Mouse (Mus musculus) midbrain, embryonic 11.5 days (tissue): Measurements from ENCODE around the gene Adgrg5. TPM values are rescaled to one million over a fixed set of nuclear protein-coding genes. Genes with fewer than 3 reads are reported as not detected.

ENCODE experiments used
- ATAC-seq: fragments of 200-750 bp; cut with Nextera tagmentation; 2 replicates; pipeline ENCODE4 v1.8.0; 2017; ENCODE audit warnings: moderate TSS enrichment, moderate library complexity; ENCODE audit not compliant: low FRiP score
- DNase-seq: peaks from one replicate; pipeline ENCODE4 v3.0.0; 2015; ENCODE audit warnings: low spot score; ENCODE audit errors: missing footprints
- H3K27ac ChIP-seq: fragments of 300-500 bp; sonication (generic); 2 replicates; pipeline ENCODE4 v1.5.1; 2014; ENCODE audit warnings: low read depth, low read length
- H3K27me3 ChIP-seq: fragments of 300-500 bp; sonication (generic); 2 replicates; pipeline ENCODE4 v1.6.1; 2014; ENCODE audit warnings: mild to moderate bottlenecking, low read length, moderate library complexity, mixed read lengths; ENCODE audit not compliant: control insufficient read depth, insufficient read depth
- H3K36me3 ChIP-seq: fragments of 300-500 bp; sonication (generic); 2 replicates; pipeline ENCODE4 v1.6.1; 2014; ENCODE audit warnings: mild to moderate bottlenecking, low read length, moderate library complexity, mixed read lengths; ENCODE audit not compliant: control insufficient read depth, insufficient read depth
- H3K4me1 ChIP-seq: fragments of 300-500 bp; sonication (generic); 2 replicates; pipeline ENCODE4 v1.6.1; 2014; ENCODE audit warnings: low read length; ENCODE audit not compliant: control insufficient read depth, insufficient read depth
- H3K4me2 ChIP-seq: fragments of 300-500 bp; sonication (generic); 2 replicates; pipeline ENCODE4 v1.6.1; 2014; ENCODE audit warnings: mild to moderate bottlenecking, moderate library complexity
- H3K4me3 ChIP-seq: fragments of 300-500 bp; sonication (generic); 2 replicates; pipeline ENCODE4 v1.5.1; 2014; ENCODE audit warnings: low read depth, low read length
- H3K9ac ChIP-seq: fragments of 300-500 bp; sonication (generic); 2 replicates; pipeline ENCODE4 v1.6.1; 2014; ENCODE audit warnings: low read length
- H3K9me3 ChIP-seq: fragments of 300-500 bp; sonication (generic); 2 replicates; pipeline ENCODE4 v1.6.1; 2016; ENCODE audit warnings: low read length; ENCODE audit not compliant: control insufficient read depth
- WGBS: fragments of 180-500 bp; shearing (Covaris S2); extraction: QIAGEN DNeasy Blood & Tissue Kit; methylation state at CpG from one replicate; pipeline ENCODE4 v1.1.7; 2014; 5-methylcytosine and 5-hydroxymethylcytosine counted together
- polyA plus RNA-seq: library from polyadenylated mRNA; unstranded; fragments of >200 nt; fragmentation: Nextera tagmentation; extraction: Ambion mirVana; gene quantifications from 2 replicates; pipeline ENCODE4 v1.2.1, GENCODE M21; 2014

Adgrg5 gene
- polyA plus RNA-seq, 1 experiment from 2014 or later: 0.36 TPM

- H3K4me3 ChIP-seq: no peak overlapping the region
Measured at GRCm38 (mm10) chr8:94899262-94899661, 24.2 kb upstream of the Adgrg5 start.

GRCm38 (mm10) chr8:94900617-94901016 is 22.9 kb upstream of the Adgrg5 start:
- DNase-seq (no peak), ATAC-seq (no peak)
- Histone ChIP-seq H3K9ac (no peak overlapping the region), H3K4me1 (peaks cover 6% of the 10 kb centered on the region), H3K27ac (no peak overlapping the region; the same call in 1 of the 2 replicates), H3K27me3 (no peaks in the 10 kb centered on the region), H3K4me3 (no peak overlapping the region), H3K4me2 (no peak overlapping the region), H3K36me3 (no peaks in the 10 kb centered on the region), H3K9me3 (no peaks in the 10 kb centered on the region)
- 15% methylated on average over 6 of the region's 6 CpGs for WGBS

More at GRCm38 (mm10) chr8:94899262-94899661, 24.2 kb upstream of the Adgrg5 start:
- DNase-seq (peak; percentile 80), ATAC-seq (peak; percentile 35; the same call in 1 of the 2 replicates)
- no peaks in the 10 kb centered on the region for H3K27me3 ChIP-seq
- H3K4me1 ChIP-seq: peaks cover 6% of the 10 kb centered on the region
- no peak overlapping the region for H3K27ac ChIP-seq
- no peaks in the 10 kb centered on the region for H3K9me3 ChIP-seq
- no peak overlapping the region for H3K4me2 ChIP-seq
- no peak overlapping the region for H3K9ac ChIP-seq
- WGBS: 15% methylated on average over 11 of the region's 11 CpGs
- H3K36me3 ChIP-seq: no peaks in the 10 kb centered on the region

- Histone ChIP-seq H3K4me2 (no peak overlapping the region), H3K36me3 (no peaks in the 10 kb centered on the region), H3K9ac (no peak overlapping the region), H3K27ac (no peak overlapping the region), H3K27me3 (no peaks in the 10 kb centered on the region), H3K4me3 (no peak overlapping the region), H3K9me3 (no peaks in the 10 kb centered on the region), H3K4me1 (peaks cover 6% of the 10 kb centered on the region)
- peak; percentile 77 for DNase-seq
- ATAC-seq: no peak
- 20% methylated on average over 5 of the region's 5 CpGs for WGBS
Measured at GRCm38 (mm10) chr8:94901031-94901430, 22.5 kb upstream of the Adgrg5 start.

- Histone ChIP-seq H3K27me3 (no peaks in the 10 kb centered on the region), H3K27ac (no peak overlapping the region), H3K9me3 (no peaks in the 10 kb centered on the region), H3K4me1 (peaks cover 6% of the 10 kb centered on the region), H3K4me3 (no peak overlapping the region), H3K36me3 (no peaks in the 10 kb centered on the region), H3K9ac (no peak overlapping the region), H3K4me2 (no peak overlapping the region)
- ATAC-seq (no peak), DNase-seq (peak; percentile 47)
- WGBS: 77% methylated on average over 12 of the region's 12 CpGs
Measured at GRCm38 (mm10) chr8:94903709-94904108, 19.8 kb upstream of the Adgrg5 start.

GRCm38 (mm10) chr8:94904450-94905175 is 18.9 kb upstream of the Adgrg5 start:
- DNase-seq: peak; percentile 61
- Histone ChIP-seq H3K4me1 (peaks cover 6% of the 10 kb centered on the region), H3K36me3 (no peaks in the 10 kb centered on the region), H3K9ac (no peak overlapping the region), H3K27ac (no peak overlapping the region), H3K9me3 (no peaks in the 10 kb centered on the region), H3K4me2 (no peak overlapping the region), H3K4me3 (no peak overlapping the region), H3K27me3 (no peaks in the 10 kb centered on the region)
- WGBS: 85% methylated on average over 12 of the region's 12 CpGs
- ATAC-seq: no peak

GRCm38 (mm10) chr8:94907591-94908300 is 15.7 kb upstream of the Adgrg5 start:
- no peaks in the 10 kb centered on the region for H3K36me3 ChIP-seq
- H3K27me3 ChIP-seq: peaks cover 10% of the 10 kb centered on the region
- H3K4me1 ChIP-seq: no peaks in the 10 kb centered on the region
- no peak overlapping the region for H3K4me3 ChIP-seq
- no peak overlapping the region for H3K27ac ChIP-seq
- no peaks in the 10 kb centered on the region for H3K9me3 ChIP-seq
- no peak overlapping the region for H3K9ac ChIP-seq
- no peak overlapping the region for H3K4me2 ChIP-seq
- 90% methylated on average over 18 of the region's 18 CpGs for WGBS
- DNase-seq (peak; percentile 41), ATAC-seq (no peak)

GRCm38 (mm10) chr8:94908847-94909246 is 14.6 kb upstream of the Adgrg5 start:
- Histone ChIP-seq H3K9me3 (no peaks in the 10 kb centered on the region), H3K36me3 (no peaks in the 10 kb centered on the region), H3K4me3 (no peak overlapping the region), H3K27ac (no peak overlapping the region), H3K9ac (no peak overlapping the region), H3K4me2 (no peak overlapping the region), H3K4me1 (peaks cover 10% of the 10 kb centered on the region), H3K27me3 (peaks cover 19% of the 10 kb centered on the region)
- ATAC-seq (no peak), DNase-seq (peak; percentile 96)
- 15% methylated on average over 4 of the region's 4 CpGs for WGBS

- no peak overlapping the region for H3K27ac ChIP-seq
- peak overlapping the region; percentile 47 for H3K9ac ChIP-seq
- ATAC-seq (peak; percentile 74), DNase-seq (peak; percentile 95)
- H3K36me3 ChIP-seq: no peaks in the 10 kb centered on the region
- 8% methylated on average over 76 of the region's 77 CpGs for WGBS
- no peaks in the 10 kb centered on the region for H3K9me3 ChIP-seq
- peaks cover 19% of the 10 kb centered on the region for H3K4me1 ChIP-seq
- H3K4me3 ChIP-seq: peak overlapping the region; percentile 46
- peaks cover 31% of the 10 kb centered on the region for H3K27me3 ChIP-seq
- peak overlapping the region; percentile 77 for H3K4me2 ChIP-seq
Measured at GRCm38 (mm10) chr8:94913061-94913660, 10.3 kb upstream of the Adgrg5 start.

GRCm38 (mm10) chr8:94914256-94914655 is 9.2 kb upstream of the Adgrg5 start:
- peaks cover 19% of the 10 kb centered on the region for H3K4me1 ChIP-seq
- ATAC-seq: no peak
- no peak overlapping the region for H3K4me2 ChIP-seq
- H3K9ac ChIP-seq: no peak overlapping the region
- H3K27me3 ChIP-seq: peaks cover 31% of the 10 kb centered on the region
- peak; percentile 81 for DNase-seq
- H3K36me3 ChIP-seq: no peaks in the 10 kb centered on the region
- no peak overlapping the region for H3K4me3 ChIP-seq
- WGBS: 87% methylated on average over 6 of the region's 6 CpGs
- H3K9me3 ChIP-seq: no peaks in the 10 kb centered on the region
- no peak overlapping the region for H3K27ac ChIP-seq
